Mouse (Mus musculus) neural tube, embryonic 14.5 days (tissue): ENCODE data around the gene Doxl2. TPM values are rescaled to one million over a fixed set of nuclear protein-coding genes. Genes with fewer than 3 reads are reported as not detected.

Experiments used
- polyA plus RNA-seq: library from polyadenylated mRNA; unstranded; fragments of >200 nt; fragmentation: Nextera tagmentation; extraction: Ambion mirVana; gene quantifications from 2 replicates; pipeline ENCODE4 v1.2.1, GENCODE M21; 2014

Doxl2 gene
- polyA plus RNA-seq, 1 experiment from 2014 or later, result not detected

Other genes starting within 250 kb of the Doxl2 start
- 2.8 and 4.9 TPM in 2 replicates for gene Gimap1, start 235.9 kb upstream of the Doxl2 start, polyA plus RNA-seq
- gene Gimap5, start 228.8 kb upstream of the Doxl2 start, polyA plus RNA-seq, result 0.84 and 1.5 TPM in 2 replicates
- gene Gimap3, start 204.1 kb upstream of the Doxl2 start, polyA plus RNA-seq, result not detected in 2 replicates
- gene Tmem176a, start 134.0 kb upstream of the Doxl2 start, polyA plus RNA-seq, result 16.7 and 26.9 TPM in 2 replicates
- gene Tmem176b, start 133.5 kb upstream of the Doxl2 start, polyA plus RNA-seq, result 88.1 and 135 TPM in 2 replicates
- not detected in 2 replicates for gene Aoc1, start 102.1 kb upstream of the Doxl2 start, polyA plus RNA-seq
- gene 1600015I10Rik, start 45.1 kb upstream of the Doxl2 start, polyA plus RNA-seq, result not detected in 2 replicates
- not detected in 2 replicates for gene Svs1, start 11.9 kb downstream of the Doxl2 start, polyA plus RNA-seq
- gene Gpnmb, start 61.6 kb downstream of the Doxl2 start, polyA plus RNA-seq, result 0.14 and 0.21 TPM in 2 replicates
- gene Malsu1, start 98.8 kb downstream of the Doxl2 start, polyA plus RNA-seq, result 62.8 and 71.1 TPM in 2 replicates
- 26.9 and 34.7 TPM in 2 replicates for gene Igf2bp3, start 240.0 kb downstream of the Doxl2 start, polyA plus RNA-seq